Mouse (Mus musculus) retina, postnatal 1 day (tissue): ENCODE measurements around the gene Grin3b.

Experiments
- DNase-seq: peaks from one replicate; pipeline ENCODE4 v3.0.0-alpha.2; 2012

The Grin3b gene

GRCm38 (mm10) chr10:80019471-80020131, 49.1 kb downstream of the Grin3b start:
- DNase-seq: peak; percentile 35

- DNase-seq: no peak
Observed at GRCm38 (mm10) chr10:80020191-80020590, 49.7 kb downstream of the Grin3b start.

- DNase-seq: no peak
Observed at GRCm38 (mm10) chr10:80020603-80021319, 50.2 kb downstream of the Grin3b start.

- no peak for DNase-seq
Observed at GRCm38 (mm10) chr10:80021320-80021641, 50.8 kb downstream of the Grin3b start.

- no peak for DNase-seq
Observed at GRCm38 (mm10) chr10:80022164-80022563, 51.6 kb downstream of the Grin3b start.

GRCm38 (mm10) chr10:80022806-80023205, 52.3 kb downstream of the Grin3b start:
- no peak for DNase-seq

- no peak for DNase-seq
Observed at GRCm38 (mm10) chr10:80023758-80024157, 53.2 kb downstream of the Grin3b start.

GRCm38 (mm10) chr10:80024229-80025043, 53.9 kb downstream of the Grin3b start:
- no peak for DNase-seq

GRCm38 (mm10) chr10:80025044-80025347, 54.5 kb downstream of the Grin3b start:
- DNase-seq: no peak

GRCm38 (mm10) chr10:80025463-80025862, 54.9 kb downstream of the Grin3b start:
- DNase-seq: no peak

GRCm38 (mm10) chr10:80025889-80026288, 55.4 kb downstream of the Grin3b start:
- DNase-seq: peak; percentile 53
